Mouse (Mus musculus) limb, embryonic 11.5 days (tissue): Measurements from ENCODE around the gene Prim2. TPM values are rescaled to one million over a fixed set of nuclear protein-coding genes. Genes with fewer than 3 reads are reported as not detected.

ENCODE experiments used
- ATAC-seq: fragments of 200-750 bp; cut with Nextera tagmentation; 2 replicates; pipeline ENCODE4 v1.8.0; 2017; ENCODE audit warnings: low read depth; ENCODE audit not compliant: insufficient number of reproducible peaks, low FRiP score, low TSS enrichment
- DNase-seq: peaks from one replicate; pipeline ENCODE4 v3.0.0-alpha.2; 2015; ENCODE audit warnings: low spot score
- H3K27ac ChIP-seq: fragments of 300-500 bp; sonication (generic); replicated peaks from 2 replicates; pipeline ENCODE4 v1.5.1; 2014; ENCODE audit warnings: low read depth, mild to moderate bottlenecking, low read length
- H3K27me3 ChIP-seq: fragments of 300-500 bp; sonication (generic); 2 replicates; pipeline ENCODE4 v1.6.1; 2014; ENCODE audit warnings: mild to moderate bottlenecking, low read length, mixed read lengths; ENCODE audit not compliant: control insufficient read depth, insufficient read depth
- H3K36me3 ChIP-seq: fragments of 300-500 bp; sonication (generic); 2 replicates; pipeline ENCODE4 v1.6.1; 2014; ENCODE audit warnings: mild to moderate bottlenecking, low read length, moderate library complexity, mixed read lengths; ENCODE audit not compliant: control insufficient read depth, insufficient read depth
- H3K4me1 ChIP-seq: fragments of 300-500 bp; sonication (generic); 2 replicates; pipeline ENCODE4 v1.6.1; 2014; ENCODE audit warnings: low read length, mixed read lengths; ENCODE audit not compliant: control insufficient read depth, insufficient read depth
- H3K4me2 ChIP-seq: fragments of 300-500 bp; sonication (generic); 2 replicates; pipeline ENCODE4 v1.6.1; 2014; ENCODE audit warnings: low read depth, mild to moderate bottlenecking, moderate library complexity; ENCODE audit not compliant: severe bottlenecking
- H3K4me3 ChIP-seq: fragments of 300-500 bp; sonication (generic); 2 replicates; pipeline ENCODE4 v1.5.1; 2014; ENCODE audit warnings: low read depth, low read length
- H3K9ac ChIP-seq: fragments of 300-500 bp; sonication (generic); 2 replicates; pipeline ENCODE4 v1.6.1; 2014; ENCODE audit warnings: mild to moderate bottlenecking, low read length
- H3K9me3 ChIP-seq: fragments of 300-500 bp; sonication (generic); 2 replicates; pipeline ENCODE4 v1.6.1; 2016; ENCODE audit warnings: low read length; ENCODE audit not compliant: control insufficient read depth
- WGBS: fragments of 180-500 bp; shearing (Covaris S2); extraction: QIAGEN DNeasy Blood & Tissue Kit; methylation state at CpG from one replicate; pipeline ENCODE4 v1.1.7; 2014; 5-methylcytosine and 5-hydroxymethylcytosine counted together
- polyA plus RNA-seq: library from polyadenylated mRNA; unstranded; fragments of >200 nt; fragmentation: Nextera tagmentation; extraction: Ambion mirVana; gene quantifications from 2 replicates; pipeline ENCODE4 v1.2.1, GENCODE M21; 2014

The Prim2 gene
- polyA plus RNA-seq, 1 experiment from 2014 or later: 50.5 TPM

DNA sequence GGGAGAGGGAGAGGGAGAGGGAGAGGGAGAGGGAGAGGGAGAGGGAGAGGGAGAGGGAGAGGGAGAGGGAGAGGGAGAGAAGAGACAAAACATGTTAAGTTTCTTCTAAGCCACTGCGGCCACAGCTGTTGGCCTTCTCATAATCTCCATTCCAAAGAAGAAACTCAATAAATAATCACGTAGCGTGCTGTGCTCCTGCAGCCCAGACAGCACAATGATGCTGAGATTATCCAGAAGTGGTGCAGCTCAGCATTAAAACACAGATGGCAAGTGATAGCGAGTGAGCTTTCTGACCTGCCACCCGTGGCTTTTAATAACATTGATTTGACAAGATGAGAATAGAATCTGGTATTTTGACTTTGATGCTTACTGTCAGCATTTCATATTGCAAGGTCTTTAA is 205.4 kb downstream of the Prim2 start:
- DNase-seq (no peak), ATAC-seq (no peak)
- H3K9me3 ChIP-seq: no peaks in the 10 kb centered on the region
- H3K36me3 ChIP-seq: peaks cover 2% of the 10 kb centered on the region; the same call in 1 of the 2 replicates
- H3K4me3 ChIP-seq: no peak overlapping the region
- no peak overlapping the region for H3K4me2 ChIP-seq
- H3K9ac ChIP-seq: no peak overlapping the region
- 44% methylated on average over 5 of the region's 5 CpGs for WGBS
- H3K27me3 ChIP-seq: no peaks in the 10 kb centered on the region
- no peak overlapping the region for H3K27ac ChIP-seq
- H3K4me1 ChIP-seq: 0 out of 2 replicates have a peak, but pooled peaks cover 3% of the 10 kb centered on the region

DNA sequence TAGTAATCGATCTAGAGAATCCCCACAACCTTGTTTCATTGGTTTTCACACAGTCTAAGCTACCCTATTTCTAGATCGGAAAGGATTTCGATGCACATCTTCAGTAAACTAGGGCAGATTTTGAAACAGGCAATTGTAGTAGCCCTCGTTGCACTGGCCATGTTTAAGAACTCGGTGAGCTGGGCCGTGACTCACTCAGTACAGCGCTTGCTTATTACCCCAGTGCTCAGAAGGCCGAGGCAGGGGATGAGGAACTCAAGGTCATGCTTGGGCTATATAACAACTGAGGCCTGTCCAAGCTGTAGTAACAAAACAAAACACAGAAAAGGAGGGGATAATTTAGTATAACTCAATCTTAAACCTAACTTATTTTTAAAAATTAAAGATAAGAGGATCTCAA is 208.9 kb downstream of the Prim2 start:
- Histone ChIP-seq H3K36me3 (peaks cover 2% of the 10 kb centered on the region; the same call in 1 of the 2 replicates), H3K27ac (no peak overlapping the region), H3K4me1 (0 out of 2 replicates have a peak, but pooled peaks cover 3% of the 10 kb centered on the region), H3K27me3 (no peaks in the 10 kb centered on the region), H3K4me3 (no peak overlapping the region), H3K4me2 (no peak overlapping the region), H3K9ac (no peak overlapping the region), H3K9me3 (no peaks in the 10 kb centered on the region)
- DNase-seq (no peak), ATAC-seq (no peak)
- WGBS: 47% methylated on average over 8 of the region's 8 CpGs

DNA sequence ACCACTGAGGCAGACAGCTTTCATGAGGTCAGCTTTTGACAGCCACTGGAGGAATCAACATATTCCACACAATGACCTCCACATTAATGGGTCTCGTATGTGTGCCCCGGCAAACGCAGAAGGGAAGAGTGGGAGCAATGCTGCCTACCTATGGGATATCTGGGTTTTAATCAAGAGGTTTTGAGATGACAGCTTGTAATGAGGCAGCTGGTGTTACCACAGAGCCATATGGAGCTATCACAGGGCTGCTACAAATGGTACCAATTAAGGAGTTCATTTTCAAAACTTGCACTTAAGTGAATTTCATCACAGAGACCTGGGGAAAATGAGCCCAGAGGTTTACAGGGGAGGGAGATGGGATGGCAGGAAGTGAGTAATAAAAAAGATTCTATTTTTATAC is 209.3 kb downstream of the Prim2 start:
- Histone ChIP-seq H3K9me3 (no peaks in the 10 kb centered on the region), H3K9ac (no peak overlapping the region), H3K27me3 (no peaks in the 10 kb centered on the region), H3K27ac (no peak overlapping the region), H3K4me1 (0 out of 2 replicates have a peak, but pooled peaks cover 3% of the 10 kb centered on the region), H3K36me3 (peaks cover 2% of the 10 kb centered on the region; the same call in 1 of the 2 replicates), H3K4me2 (no peak overlapping the region), H3K4me3 (no peak overlapping the region)
- ATAC-seq (no peak), DNase-seq (no peak)
- 37% methylated on average over 3 of the region's 3 CpGs for WGBS

DNA sequence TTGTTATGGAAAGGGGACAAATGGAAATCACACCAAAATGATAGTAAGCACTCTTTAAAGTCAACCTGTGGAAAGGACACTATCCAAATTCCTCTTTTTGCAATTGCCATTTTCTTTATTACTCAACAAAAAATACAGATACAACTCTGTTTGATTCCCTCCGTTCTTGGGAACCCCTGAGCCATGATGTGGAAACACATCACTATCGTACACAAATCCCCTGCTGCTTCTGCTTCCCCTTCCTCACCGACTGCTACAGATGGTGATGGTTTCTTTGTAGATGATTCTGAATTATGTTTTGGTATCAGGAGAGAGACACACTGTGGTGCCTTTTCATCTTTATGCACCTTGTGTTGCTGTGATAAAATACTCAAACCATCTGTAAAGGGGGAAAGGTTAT is 210.6 kb downstream of the Prim2 start:
- no peak for DNase-seq
- Histone ChIP-seq H3K9me3 (no peaks in the 10 kb centered on the region), H3K4me1 (0 out of 2 replicates have a peak, but pooled peaks cover 3% of the 10 kb centered on the region), H3K9ac (no peak overlapping the region), H3K27ac (no peak overlapping the region), H3K27me3 (no peaks in the 10 kb centered on the region), H3K4me2 (no peak overlapping the region), H3K4me3 (no peak overlapping the region), H3K36me3 (peaks cover 2% of the 10 kb centered on the region; the same call in 1 of the 2 replicates)
- ATAC-seq: no peak
- WGBS: 79% methylated on average over 3 of the region's 3 CpGs

DNA sequence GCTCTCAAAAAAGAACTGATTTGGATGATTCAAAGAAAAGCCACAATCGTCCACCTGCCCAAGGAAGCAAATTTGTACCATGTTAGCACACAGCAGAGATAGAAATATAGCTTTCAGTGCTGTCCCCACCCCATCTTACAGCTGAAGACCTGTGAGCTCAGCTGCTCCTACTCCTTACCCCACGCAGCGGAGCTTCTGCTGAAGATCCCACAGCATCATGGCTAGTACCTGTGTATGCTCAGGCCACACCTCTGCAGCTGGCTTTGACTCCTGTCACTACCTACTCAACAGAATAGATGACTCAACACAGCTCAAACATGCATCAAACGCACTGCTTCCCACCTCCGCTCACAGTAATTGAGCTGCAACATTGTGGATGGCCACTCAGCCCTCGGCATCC is 215.3 kb downstream of the Prim2 start:
- H3K9me3 ChIP-seq: no peaks in the 10 kb centered on the region
- DNase-seq: peak; percentile 17
- no peak overlapping the region for H3K9ac ChIP-seq
- no peaks in the 10 kb centered on the region for H3K36me3 ChIP-seq
- H3K4me3 ChIP-seq: no peak overlapping the region
- no peak overlapping the region for H3K4me2 ChIP-seq
- H3K27me3 ChIP-seq: no peaks in the 10 kb centered on the region
- H3K27ac ChIP-seq: no peak overlapping the region
- ATAC-seq: no peak
- 96% methylated on average over 6 of the region's 6 CpGs for WGBS
- no peaks in the 10 kb centered on the region for H3K4me1 ChIP-seq

DNA sequence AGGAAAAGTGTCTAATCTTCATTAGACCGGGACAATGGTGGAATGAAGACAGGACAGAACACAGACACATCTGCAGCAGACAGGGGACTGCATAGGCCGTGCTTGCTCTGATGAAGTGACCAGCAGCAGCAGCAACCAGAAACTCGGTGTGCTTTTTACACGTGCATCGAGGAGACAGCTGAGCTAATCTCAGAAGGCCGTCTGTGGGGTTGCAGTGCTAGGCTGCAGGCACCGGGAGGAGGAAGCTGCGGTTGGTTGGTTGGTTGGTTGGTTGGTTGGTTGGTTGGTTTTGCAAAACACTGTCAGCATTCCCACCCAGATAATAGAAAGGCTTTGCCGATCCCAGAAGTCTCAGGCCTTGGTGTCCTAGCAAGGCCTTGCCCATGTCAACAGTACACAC is 216.3 kb downstream of the Prim2 start:
- H3K4me2 ChIP-seq: no peak overlapping the region
- H3K4me1 ChIP-seq: no peaks in the 10 kb centered on the region
- H3K9ac ChIP-seq: no peak overlapping the region
- no peak overlapping the region for H3K4me3 ChIP-seq
- ATAC-seq: no peak
- 87% methylated on average over 9 of the region's 9 CpGs for WGBS
- H3K36me3 ChIP-seq: no peaks in the 10 kb centered on the region
- no peaks in the 10 kb centered on the region for H3K27me3 ChIP-seq
- H3K27ac ChIP-seq: no peak overlapping the region
- peak; percentile 16 for DNase-seq
- no peaks in the 10 kb centered on the region for H3K9me3 ChIP-seq

DNA sequence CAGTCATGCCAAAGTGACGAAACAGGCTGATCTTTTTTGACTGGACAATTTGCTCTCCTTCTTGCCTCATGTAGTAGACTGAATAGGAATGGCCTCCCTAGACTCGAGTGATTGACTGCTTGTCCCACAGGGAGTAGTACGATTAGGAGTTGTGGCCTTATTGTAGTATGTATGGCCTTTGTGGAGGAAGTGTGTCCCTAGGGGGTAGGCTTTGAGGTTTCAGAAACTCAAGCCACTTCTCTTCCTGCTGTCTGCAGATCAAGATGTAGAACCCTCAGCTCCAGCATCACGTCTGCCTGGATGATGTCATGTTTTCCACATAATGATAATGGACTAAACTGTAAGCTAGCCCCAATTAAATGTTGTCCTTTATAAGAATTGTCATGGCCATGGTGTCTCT is 222.4 kb downstream of the Prim2 start:
- WGBS: 80% methylated on average over 4 of the region's 4 CpGs
- H3K4me3 ChIP-seq: no peak overlapping the region
- no peaks in the 10 kb centered on the region for H3K27me3 ChIP-seq
- ATAC-seq (no peak), DNase-seq (no peak)
- H3K9me3 ChIP-seq: no peaks in the 10 kb centered on the region
- H3K4me1 ChIP-seq: no peaks in the 10 kb centered on the region
- H3K9ac ChIP-seq: no peak overlapping the region
- H3K36me3 ChIP-seq: no peaks in the 10 kb centered on the region
- no peak overlapping the region for H3K4me2 ChIP-seq
- H3K27ac ChIP-seq: no peak overlapping the region

DNA sequence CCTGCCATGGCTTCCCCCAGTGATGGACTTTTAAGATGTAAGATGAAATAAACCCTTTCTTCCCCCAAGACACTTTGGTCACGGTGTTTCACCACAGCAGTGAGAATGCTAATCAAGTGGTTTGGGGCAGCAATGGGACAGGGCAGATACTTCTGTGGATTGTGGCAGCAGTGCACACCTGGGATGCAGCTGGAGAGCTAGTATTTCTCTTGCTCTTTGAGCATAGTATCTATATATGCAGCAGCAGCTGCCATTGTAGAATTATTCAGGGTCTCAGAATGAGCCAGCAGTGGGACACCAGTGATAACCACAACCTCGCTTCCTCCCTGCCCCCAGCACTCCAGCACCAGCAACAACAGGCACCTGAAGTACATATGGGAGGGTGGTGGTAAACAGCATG is 233.4 kb downstream of the Prim2 start:
- Histone ChIP-seq H3K9ac (no peak overlapping the region), H3K27me3 (no peaks in the 10 kb centered on the region), H3K27ac (no peak overlapping the region), H3K36me3 (no peaks in the 10 kb centered on the region), H3K4me1 (no peaks in the 10 kb centered on the region), H3K4me3 (no peak overlapping the region), H3K4me2 (no peak overlapping the region), H3K9me3 (no peaks in the 10 kb centered on the region)
- no peak for DNase-seq
- 94% methylated on average over 2 of the region's 2 CpGs for WGBS
- no peak for ATAC-seq
